Mouse (Mus musculus) spleen, postnatal 14 days (tissue): ENCODE measurements around the gene Tmem138.
A peak's percentile ranks its signal among the peaks of the same experiment; 100 is the strongest.
"Not testable (repeated sequence)": the region's sequence is repeated elsewhere in the genome, so short reads cannot be mapped to it uniquely, and the experiment has no call there.

Source experiments
- DNase-seq, 2 experiments: peaks; one replicate each; pipeline ENCODE4 v3.0.0; 2021 to 2022; ENCODE audit warnings: low spot score in 2 of 2

Gene Tmem138

DNA sequence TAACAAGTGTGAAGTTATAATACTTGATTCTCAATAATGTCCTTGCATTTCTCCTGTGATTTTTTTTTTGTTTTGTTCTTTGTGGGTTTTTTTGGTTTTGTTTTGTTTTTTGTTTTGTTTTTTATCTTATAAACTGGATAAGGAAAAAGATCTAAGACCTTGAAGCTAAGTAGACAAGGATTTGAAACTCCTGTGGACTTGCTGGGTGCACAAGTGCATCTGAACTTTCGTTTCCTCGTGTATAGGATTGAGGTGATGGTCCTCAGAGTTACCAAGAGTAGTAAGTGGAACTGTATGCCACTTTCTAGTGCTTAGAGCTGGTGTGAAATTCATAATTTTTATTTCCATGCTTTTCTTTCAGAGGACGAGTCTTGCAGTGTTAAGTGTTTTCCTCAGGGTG lies 2.9 kb upstream of the Tmem138 start:
- no peak for DNase-seq

- no peak for DNase-seq
Measured at GRCm38 (mm10) chr19:10569627-10570026, 7.5 kb downstream of the Tmem138 start.

- no peak for DNase-seq
Measured at GRCm38 (mm10) chr19:10565217-10565616, 11.9 kb downstream of the Tmem138 start.

DNA sequence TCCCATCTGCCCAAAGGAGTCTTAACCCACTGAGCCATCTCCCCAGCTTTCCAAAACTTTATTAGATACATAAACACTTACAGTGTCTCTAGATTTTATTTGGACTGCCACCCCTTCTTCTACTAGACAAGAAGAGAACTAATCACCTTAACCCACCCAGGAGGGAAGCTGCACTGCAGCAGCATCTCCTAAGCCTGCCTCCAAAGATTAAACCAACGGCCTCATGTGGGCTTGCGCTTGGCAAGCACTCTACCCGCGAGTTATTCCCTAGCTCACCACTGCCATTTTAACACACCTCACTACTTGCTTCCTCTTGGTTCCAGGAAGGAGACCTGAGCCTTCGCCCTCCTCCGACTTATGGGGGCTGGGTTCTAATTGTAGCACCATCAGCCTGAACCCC lies 12.9 kb downstream of the Tmem138 start:
- no peak for DNase-seq

GRCm38 (mm10) chr19:10562351-10562750 lies 14.8 kb downstream of the Tmem138 start:
- DNase-seq: no peak

- no peak for DNase-seq
Measured at GRCm38 (mm10) chr19:10561558-10562314, 15.4 kb downstream of the Tmem138 start.

DNA sequence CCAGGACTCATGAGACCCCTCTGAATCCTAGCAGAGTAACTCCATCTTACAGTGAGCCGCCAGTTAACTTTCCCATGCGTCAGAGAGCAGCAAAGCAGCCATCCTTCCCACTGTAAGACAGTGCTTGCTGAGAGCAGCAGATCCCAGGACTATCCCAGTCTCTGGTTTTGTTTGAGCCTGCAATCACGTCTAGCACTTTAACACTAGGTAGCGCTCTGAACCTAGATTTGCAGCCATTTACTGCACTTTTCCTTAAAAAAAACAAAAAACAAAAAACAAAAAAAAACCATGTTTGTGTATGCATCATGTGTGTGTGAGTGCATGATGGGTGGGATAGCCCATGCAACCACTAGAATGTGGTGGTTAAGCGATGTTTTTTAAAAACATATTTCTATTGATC lies 17.1 kb downstream of the Tmem138 start:
- DNase-seq: no peak

DNA sequence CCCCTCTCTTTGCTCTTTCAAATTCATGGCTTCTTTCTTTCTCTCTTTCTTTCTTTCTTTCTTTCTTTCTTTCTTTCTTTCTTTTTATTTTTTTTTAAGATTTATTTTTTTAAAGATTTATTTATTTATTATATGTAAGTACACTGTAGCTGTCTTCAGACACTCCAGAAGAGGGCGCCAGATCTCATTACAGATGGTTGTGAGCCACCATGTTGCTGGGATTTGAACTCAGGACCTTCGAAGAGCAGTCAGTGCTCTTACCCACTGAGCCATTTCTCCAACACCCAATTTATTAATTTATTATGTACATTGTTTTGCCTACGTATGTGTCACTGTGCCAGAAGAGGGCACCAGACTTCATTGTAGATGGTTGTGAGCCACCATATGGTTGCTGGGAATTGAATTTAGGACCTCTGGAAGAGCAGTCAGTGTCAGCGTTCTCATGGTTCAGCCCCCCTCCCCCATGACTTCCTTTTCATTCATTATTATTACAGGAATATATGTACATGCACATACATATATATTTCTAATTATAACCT lies 19.3 kb downstream of the Tmem138 start:
- DNase-seq: not testable (repeated sequence)

GRCm38 (mm10) chr19:10557430-10557829 lies 19.7 kb downstream of the Tmem138 start:
- no peak for DNase-seq

DNA sequence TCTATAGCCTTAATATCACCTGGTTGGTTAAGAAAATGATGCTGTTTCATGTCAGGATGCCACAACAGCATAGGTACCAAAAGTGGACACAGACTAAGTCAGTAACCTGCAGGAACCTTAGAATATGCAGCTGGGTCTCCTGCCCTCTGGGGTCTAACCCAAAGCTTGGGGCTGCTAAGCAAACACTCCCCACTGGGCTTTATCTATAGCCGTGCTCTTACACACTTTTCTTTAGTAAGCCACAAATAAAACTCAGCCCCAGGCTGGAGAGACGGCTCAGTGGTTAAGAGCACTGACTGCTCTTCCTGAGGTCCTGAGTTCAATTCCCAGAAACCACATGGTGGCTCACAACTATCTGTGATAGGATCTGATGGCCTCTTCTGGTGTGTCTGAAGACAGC lies 20.2 kb downstream of the Tmem138 start:
- no peak for DNase-seq

DNA sequence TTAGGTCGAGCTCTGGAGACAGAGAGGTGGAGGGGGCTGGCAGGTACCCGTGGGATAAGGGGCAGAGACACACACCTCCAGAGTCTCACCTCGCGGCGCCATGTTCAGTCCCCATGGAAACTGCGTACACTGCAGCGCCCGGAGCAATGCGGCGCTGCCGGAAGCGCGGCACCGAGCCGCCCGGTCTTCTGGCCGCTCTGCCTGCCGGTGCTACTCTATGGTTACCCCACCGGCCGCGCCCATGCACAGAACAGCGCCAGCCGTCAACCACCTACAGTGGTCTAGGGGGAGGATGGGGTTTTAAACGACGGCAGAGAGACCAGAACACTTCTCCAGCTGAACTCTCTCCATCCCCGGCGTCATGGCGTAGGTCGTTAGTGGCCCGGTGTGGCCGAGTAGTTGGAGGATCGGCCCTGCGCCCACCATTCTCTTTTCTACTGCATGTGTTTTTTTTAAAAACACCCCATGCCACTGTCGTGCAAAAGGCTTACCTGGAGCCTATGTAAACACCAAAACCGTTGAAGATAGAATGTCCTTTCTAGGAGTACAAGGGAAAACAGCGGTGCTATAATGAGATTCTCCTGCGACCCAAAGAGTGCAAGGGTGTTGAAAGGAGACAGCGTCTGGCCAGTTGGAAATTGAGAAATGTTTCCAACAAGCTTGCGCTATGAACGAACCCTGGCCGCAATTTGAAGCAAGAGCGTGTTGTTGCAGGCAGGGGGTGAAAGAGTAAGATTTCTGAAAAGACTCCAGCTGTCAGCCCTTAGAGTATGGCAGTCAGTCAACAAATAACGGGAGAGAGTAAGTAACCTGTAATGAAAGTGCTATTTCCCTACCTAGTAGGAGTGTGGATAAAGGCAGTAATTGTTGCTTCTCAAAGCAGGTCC lies 21.3 kb downstream of the Tmem138 start, which contains the start of gene Tmem216:
Gene Tmem216, minus strand, starts transcription at position 615 of the 887 bp plus-strand sequence.
- DNase-seq: peak; percentile 73 to 83

DNA sequence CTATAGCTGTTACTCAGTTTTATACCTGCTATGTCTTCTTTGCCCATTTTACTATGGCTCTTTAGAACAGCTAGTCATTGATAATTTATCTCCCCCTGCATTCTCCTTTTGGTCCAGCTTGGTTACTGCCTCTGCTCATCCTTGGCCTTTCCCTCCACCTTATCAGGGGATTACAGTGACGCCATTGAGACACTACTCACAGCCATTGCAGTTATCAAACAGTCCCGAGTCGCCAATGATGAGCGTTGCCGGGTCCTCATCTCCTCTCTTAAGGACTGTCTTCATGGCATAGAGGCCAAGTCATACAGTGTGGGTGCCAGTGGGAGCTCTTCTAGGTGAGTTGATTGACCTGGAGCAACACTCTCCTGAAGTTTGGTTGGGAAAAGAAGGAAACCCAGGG lies 37.7 kb downstream of the Tmem138 start:
- no peak for DNase-seq

DNA sequence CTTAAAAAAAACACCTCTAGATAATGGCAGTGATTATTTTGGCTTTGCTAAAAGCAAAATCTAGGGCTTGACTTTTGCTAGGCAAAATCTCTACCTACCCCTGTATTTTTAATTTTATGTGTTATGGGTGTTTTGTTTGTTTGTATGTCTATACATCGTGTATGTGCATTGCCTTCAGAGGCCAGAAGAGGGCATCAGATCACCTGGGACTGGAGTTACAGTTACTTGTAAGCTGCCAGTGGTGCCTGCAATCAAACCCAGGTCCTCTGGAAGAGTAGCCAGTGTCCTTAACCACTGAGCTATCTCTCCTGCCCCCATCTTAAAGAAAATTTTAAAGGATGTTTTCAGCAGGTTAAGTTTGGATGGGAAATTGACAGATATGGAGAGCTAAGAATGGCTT lies 47.1 kb downstream of the Tmem138 start:
- no peak for DNase-seq

DNA sequence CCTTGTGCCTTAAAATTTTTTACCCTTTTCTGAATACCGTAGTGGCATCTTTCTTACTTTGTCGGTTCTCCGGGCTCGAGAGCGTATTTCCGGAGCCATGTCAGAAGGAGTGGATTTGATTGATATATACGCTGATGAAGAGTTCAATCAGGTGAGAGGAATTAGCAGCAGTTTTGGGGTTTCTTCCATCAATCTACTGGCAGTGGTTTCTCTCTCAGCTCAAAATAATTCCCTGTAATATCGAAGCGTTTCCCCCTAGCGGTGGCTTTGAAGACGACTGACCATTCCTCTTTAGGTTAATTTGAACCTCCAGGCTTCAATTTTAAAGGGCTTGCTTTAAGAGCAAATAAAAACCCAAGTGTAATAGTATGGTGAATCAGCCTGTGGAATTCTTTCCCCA lies 51.3 kb downstream of the Tmem138 start, which contains the start of gene Sdhaf2:
Gene Sdhaf2, minus strand, starts transcription at position 233 of the 400 bp plus-strand sequence.
- DNase-seq: peak in 1 of 2 experiments; percentile 35

GRCm38 (mm10) chr19:10525106-10525901 lies 51.9 kb downstream of the Tmem138 start, which contains the start of gene Cpsf7:
Cpsf7 (plus strand) TSS chr19:10525266.
- peak; percentile 76 to 79 for DNase-seq

DNA sequence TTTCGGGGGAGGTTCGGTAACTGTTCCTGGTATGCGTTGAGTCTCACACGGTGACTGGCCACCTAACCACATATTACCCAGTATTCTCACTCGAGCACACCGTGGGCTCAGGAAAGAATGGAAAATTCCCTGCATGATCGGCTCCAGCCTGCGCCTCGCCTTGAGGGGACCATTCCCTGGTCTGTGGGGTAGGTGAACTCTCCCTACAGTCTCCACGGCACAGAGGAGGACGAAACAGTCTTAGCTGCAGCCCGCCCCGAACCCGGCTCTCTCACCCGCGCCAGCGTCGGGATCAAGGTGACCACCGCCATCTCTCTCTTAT lies 52.4 kb downstream of the Tmem138 start:
- no peak for DNase-seq

DNA sequence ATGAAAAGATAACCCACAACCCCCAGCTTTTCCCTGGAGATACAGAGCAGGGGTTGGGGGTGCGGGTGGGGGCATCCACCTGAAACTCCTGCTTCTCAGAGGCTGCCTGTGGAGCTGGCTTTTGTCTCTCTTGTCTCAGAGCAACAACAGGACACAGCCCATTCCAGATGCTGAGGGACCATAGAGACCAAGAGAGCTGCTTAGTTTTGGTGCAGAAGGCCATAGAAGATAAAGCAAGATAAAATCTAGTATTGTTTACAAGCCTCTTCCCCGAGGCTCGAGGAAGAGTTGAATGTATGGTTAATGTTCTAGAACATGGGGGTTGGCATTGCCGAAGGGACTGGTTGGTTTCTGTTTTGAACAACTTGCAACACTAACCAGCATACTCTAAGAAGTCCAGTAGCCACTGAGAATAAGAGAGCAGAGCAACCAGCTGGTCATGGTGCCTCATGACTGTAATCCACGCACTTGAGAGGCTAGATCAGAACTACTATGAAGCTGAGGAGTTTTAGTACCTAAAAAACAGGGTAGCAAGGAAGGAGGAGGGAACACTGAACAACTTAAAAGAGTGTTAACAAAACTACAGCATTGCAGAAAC lies 53.6 kb downstream of the Tmem138 start:
- DNase-seq: no peak

GRCm38 (mm10) chr19:10521926-10522325 lies 55.2 kb downstream of the Tmem138 start:
- no peak for DNase-seq
